Mouse (Mus musculus) lung, postnatal 0 days (tissue): ENCODE results near the gene Il16. TPM values are rescaled to one million over a fixed set of nuclear protein-coding genes. Genes with fewer than 3 reads are reported as not detected.
A peak's percentile ranks its signal among the peaks of the same experiment; 100 is the strongest.

Experiments
- ATAC-seq: fragments of 200-750 bp; cut with Nextera tagmentation; 2 replicates; pipeline ENCODE4 v1.8.0; 2017; ENCODE audit warnings: moderate library complexity
- DNase-seq: peaks from one replicate; pipeline ENCODE4 v3.0.0-alpha.2; 2016; ENCODE audit warnings: low spot score
- H3K27ac ChIP-seq: fragments of 300-500 bp; sonication (generic); 2 replicates; pipeline ENCODE4 v1.5.1; 2014; ENCODE audit warnings: antibody characterized with exemption, mild to moderate bottlenecking, low read length, mixed read lengths
- H3K27me3 ChIP-seq: fragments of 300-500 bp; sonication (generic); replicated peaks from 2 replicates; pipeline ENCODE4 v1.6.1; 2014; ENCODE audit warnings: low read length, mixed read lengths; ENCODE audit not compliant: insufficient read depth
- H3K36me3 ChIP-seq: fragments of 300-500 bp; sonication (generic); 2 replicates; pipeline ENCODE4 v1.6.1; 2014; ENCODE audit warnings: low read length, mixed read lengths; ENCODE audit not compliant: insufficient read depth
- H3K4me1 ChIP-seq: fragments of 300-500 bp; sonication (generic); 2 replicates; pipeline ENCODE4 v1.6.1; 2014; ENCODE audit warnings: antibody characterized with exemption, low read depth, low read length, mixed read lengths; ENCODE audit not compliant: insufficient read depth
- H3K4me2 ChIP-seq: fragments of 300-500 bp; sonication (generic); replicated peaks from 2 replicates; pipeline ENCODE4 v1.6.1; 2014; ENCODE audit warnings: low read depth, mild to moderate bottlenecking, low read length, moderate library complexity, mixed read lengths
- H3K4me3 ChIP-seq: fragments of 300-500 bp; sonication (generic); 2 replicates; pipeline ENCODE4 v1.5.1; 2014; ENCODE audit warnings: low read depth, low read length
- H3K9ac ChIP-seq: fragments of 300-500 bp; sonication (generic); replicated peaks from 2 replicates; pipeline ENCODE4 v1.6.1; 2014; ENCODE audit warnings: low read depth, mild to moderate bottlenecking
- H3K9me3 ChIP-seq: fragments of 300-500 bp; sonication (generic); 2 replicates; pipeline ENCODE4 v1.6.1; 2016; ENCODE audit warnings: low read length, mixed read lengths
- CTCF ChIP-seq: IDR thresholded peaks from 2 replicates; pipeline ENCODE4 v1.5.1; 2016; ENCODE audit warnings: antibody characterized with exemption, mild to moderate bottlenecking
- EP300 ChIP-seq: IDR thresholded peaks from 2 replicates; pipeline ENCODE4 v1.6.1; 2016; ENCODE audit warnings: antibody characterized with exemption, mild to moderate bottlenecking, control low read depth
- WGBS: fragments of 180-500 bp; shearing (Covaris S2); extraction: QIAGEN DNeasy Blood & Tissue Kit; methylation state at CpG from one replicate; pipeline ENCODE4 v1.1.7; 2014; 5-methylcytosine and 5-hydroxymethylcytosine counted together
- polyA plus RNA-seq: library from polyadenylated mRNA; unstranded; fragments of >200 nt; fragmentation: Nextera tagmentation; extraction: Ambion mirVana; gene quantifications from 2 replicates; pipeline ENCODE4 v1.2.1, GENCODE M21; 2015

Gene Il16
- 7.9 and 8.0 TPM in 2 replicates for polyA plus RNA-seq

GRCm38 (mm10) chr7:83745413-83746106, at the start of gene Il16:
TSS of gene Il16 (minus strand) at chr7:83745726.
- Histone ChIP-seq H3K36me3 (no peaks in the 10 kb centered on the region), H3K9me3 (no peaks in the 10 kb centered on the region), H3K4me1 (no peaks in the 10 kb centered on the region), H3K4me3 (peak within 1 kb of the TSS; percentile 31; the same call in 1 of the 2 replicates), H3K27ac (peak within 1 kb of the TSS; percentile 89), H3K27me3 (no peaks in the 10 kb centered on the region), H3K9ac (peak within 1 kb of the TSS; percentile 39), H3K4me2 (peak within 1 kb of the TSS; percentile 48)
- 19% methylated on average over 20 of the region's 20 CpGs for WGBS
- TF ChIP-seq CTCF (no peak), EP300 (no peak)
- peak; percentile 49 for ATAC-seq
- peak; percentile 75 for DNase-seq

- no peaks in the 10 kb centered on the region for H3K9me3 ChIP-seq
- 8% methylated on average over 14 of the region's 14 CpGs for WGBS
- ATAC-seq (peak; percentile 92), DNase-seq (peak; percentile 89)
- no peak for TF ChIP-seq CTCF
- TF ChIP-seq EP300 = no peak
- no peaks in the 10 kb centered on the region for H3K4me1 ChIP-seq
- no peak within 1 kb of the TSS for H3K27ac ChIP-seq
- no peak within 1 kb of the TSS for H3K4me3 ChIP-seq
- H3K36me3 ChIP-seq = no peaks in the 10 kb centered on the region
- H3K4me2 ChIP-seq = no peak within 1 kb of the TSS
- no peaks in the 10 kb centered on the region for H3K27me3 ChIP-seq
- H3K9ac ChIP-seq = no peak within 1 kb of the TSS
Observed at GRCm38 (mm10) chr7:83794705-83795104, 49.2 kb upstream of the Il16 start, which contains the start of gene Cfap161. TSS of gene Cfap161 (minus strand) at chr7:83794880.

GRCm38 (mm10) chr7:83794006-83794683, 48.6 kb upstream of the Il16 start:
- no peak overlapping the region for H3K4me3 ChIP-seq
- 37% methylated on average over 11 of the region's 11 CpGs for WGBS
- TF ChIP-seq CTCF (no peak), EP300 (no peak)
- no peaks in the 10 kb centered on the region for H3K36me3 ChIP-seq
- no peak overlapping the region for H3K4me2 ChIP-seq
- no peaks in the 10 kb centered on the region for H3K27me3 ChIP-seq
- no peaks in the 10 kb centered on the region for H3K9me3 ChIP-seq
- no peak overlapping the region for H3K9ac ChIP-seq
- H3K27ac ChIP-seq = no peak overlapping the region
- H3K4me1 ChIP-seq = no peaks in the 10 kb centered on the region
- ATAC-seq (peak; percentile 5; the same call in 1 of the 2 replicates), DNase-seq (no peak)

GRCm38 (mm10) chr7:83780881-83781280, 35.4 kb upstream of the Il16 start:
- TF ChIP-seq CTCF (no peak), EP300 (no peak)
- H3K9me3 ChIP-seq = no peaks in the 10 kb centered on the region
- H3K36me3 ChIP-seq = no peaks in the 10 kb centered on the region
- H3K27ac ChIP-seq = no peak overlapping the region
- no peaks in the 10 kb centered on the region for H3K27me3 ChIP-seq
- no peak overlapping the region for H3K4me3 ChIP-seq
- DNase-seq = no peak
- no peaks in the 10 kb centered on the region for H3K4me1 ChIP-seq
- no peak overlapping the region for H3K9ac ChIP-seq
- WGBS = 80% methylated on average over 4 of the region's 4 CpGs
- no peak for ATAC-seq
- H3K4me2 ChIP-seq = no peak overlapping the region

- H3K4me1 ChIP-seq = no peaks in the 10 kb centered on the region
Observed at GRCm38 (mm10) chr7:83780026-83780425, 34.5 kb upstream of the Il16 start.

GRCm38 (mm10) chr7:83779028-83779427, 33.5 kb upstream of the Il16 start:
- 81% methylated on average over 2 of the region's 2 CpGs for WGBS
- no peak for ATAC-seq
- no peaks in the 10 kb centered on the region for H3K27me3 ChIP-seq
- no peak overlapping the region for H3K4me3 ChIP-seq
- no peak overlapping the region for H3K27ac ChIP-seq
- H3K9me3 ChIP-seq = no peaks in the 10 kb centered on the region
- H3K9ac ChIP-seq = no peak overlapping the region
- DNase-seq = no peak
- TF ChIP-seq CTCF (no peak), EP300 (no peak)
- H3K4me2 ChIP-seq = no peak overlapping the region
- no peaks in the 10 kb centered on the region for H3K4me1 ChIP-seq
- no peaks in the 10 kb centered on the region for H3K36me3 ChIP-seq

More at GRCm38 (mm10) chr7:83780026-83780425, 34.5 kb upstream of the Il16 start:
- no peaks in the 10 kb centered on the region for H3K9me3 ChIP-seq
- no peak for TF ChIP-seq EP300
- TF ChIP-seq CTCF = no peak
- H3K27ac ChIP-seq = no peak overlapping the region
- no peaks in the 10 kb centered on the region for H3K36me3 ChIP-seq
- DNase-seq (no peak), ATAC-seq (peak; percentile 26)
- H3K27me3 ChIP-seq = no peaks in the 10 kb centered on the region
- no peak overlapping the region for H3K4me3 ChIP-seq
- H3K9ac ChIP-seq = no peak overlapping the region
- no peak overlapping the region for H3K4me2 ChIP-seq
- WGBS = 45% methylated on average over 4 of the region's 4 CpGs
